ENCODE assay signal across 19 mouse cellular contexts in genomic region chr17:52880051-52880450, GRCm38 (mm10).
DNase-seq lines count a peak whose midpoint lies in the region; ATAC-seq and TF ChIP-seq lines count a peak whose summit lies in the region.
"Had no signal": no experiment of that assay in that cellular context is flagged by ENCODE, and none has a peak within 500 bp of the region (broad histone marks: within the 10 kb centered on the region; RNA-seq: fewer than 3 reads in every experiment).

No protein-coding gene starts in this region.

- H3K9me3 ChIP-seq in forebrain, embryonic 15.5 days = no peaks in the 10 kb centered on the region
- no peaks in the 10 kb centered on the region for H3K9me3 ChIP-seq in forebrain, embryonic 12.5 days
- H3K9me3 ChIP-seq in forebrain, postnatal 0 days (ENCODE audit: low read length) = no peaks in the 10 kb centered on the region
- H3K9me3 ChIP-seq in hindbrain, embryonic 11.5 days (ENCODE audit: control insufficient read depth, low read length) = no peaks in the 10 kb centered on the region
- no peaks in the 10 kb centered on the region for H3K9me3 ChIP-seq in hindbrain, embryonic 10.5 days
- H3K9me3 ChIP-seq: heart, embryonic 15.5 days; kidney, embryonic 15.5 days; liver, embryonic 12.5 days; neural tube, embryonic 12.5 days had no signal

- no peak overlapping the region for H3K27ac ChIP-seq in forebrain, embryonic 15.5 days (replicated peaks)
- H3K27ac ChIP-seq in forebrain, embryonic 12.5 days = no peak overlapping the region
- H3K27ac ChIP-seq in forebrain, postnatal 0 days (ENCODE audit: low read depth, low read length) = no peak overlapping the region
- H3K27ac ChIP-seq in hindbrain, embryonic 11.5 days (ENCODE audit: low read depth, low read length) = no peak overlapping the region
- no peak overlapping the region for H3K27ac ChIP-seq in hindbrain, embryonic 10.5 days
- H3K27ac ChIP-seq: heart, embryonic 15.5 days; kidney, embryonic 15.5 days; liver, embryonic 12.5 days; macrophage; neural tube, embryonic 12.5 days had no signal

- intact Hi-C loops in left cerebral cortex, postnatal 25 days (cut with DNase I) = loop anchor here (2.0 to 10.0 kb wide), 2 partner anchors 41 to 275 kb away; partner anchors contain the start of gene Kcnh8

- no peak for TF ChIP-seq CTCF in forebrain, postnatal 0 days (IDR thresholded peaks at IDR 0.05; ENCODE audit: low read depth)

- H3K27me3 ChIP-seq in forebrain, embryonic 15.5 days = no peaks in the 10 kb centered on the region
- H3K27me3 ChIP-seq in forebrain, embryonic 12.5 days = no peaks in the 10 kb centered on the region
- no peaks in the 10 kb centered on the region for H3K27me3 ChIP-seq in forebrain, postnatal 0 days (ENCODE audit: insufficient read depth, low read length)
- no peaks in the 10 kb centered on the region for H3K27me3 ChIP-seq in hindbrain, embryonic 11.5 days (ENCODE audit: control insufficient read depth, insufficient read depth, low read length)
- no peaks in the 10 kb centered on the region for H3K27me3 ChIP-seq in hindbrain, embryonic 10.5 days (ENCODE audit: insufficient read depth, poor library complexity, severe bottlenecking)
- H3K27me3 ChIP-seq: heart, embryonic 15.5 days; kidney, embryonic 15.5 days; liver, embryonic 12.5 days; neural tube, embryonic 12.5 days had no signal

- ATAC-seq in forebrain, embryonic 15.5 days (replicated peaks) = peak; percentile 72
- no peak for ATAC-seq in forebrain, embryonic 12.5 days (ENCODE audit: low FRiP score)
- peak; percentile 93 for ATAC-seq in forebrain, postnatal 0 days
- no peak for ATAC-seq in hindbrain, embryonic 11.5 days (ENCODE audit: low FRiP score)
- ATAC-seq: liver, embryonic 12.5 days; midbrain, embryonic 16.5 days had no signal

- H3K4me3 ChIP-seq in forebrain, embryonic 15.5 days = no peak overlapping the region
- H3K4me3 ChIP-seq in forebrain, embryonic 12.5 days (replicated peaks) = no peak overlapping the region
- no peak overlapping the region for H3K4me3 ChIP-seq in forebrain, postnatal 0 days (ENCODE audit: low read depth, low read length)
- no peak overlapping the region for H3K4me3 ChIP-seq in hindbrain, embryonic 11.5 days (ENCODE audit: low read depth, low read length)
- H3K4me3 ChIP-seq in hindbrain, embryonic 10.5 days = no peak overlapping the region
- H3K4me3 ChIP-seq: erythroblast, embryonic 14.5 days; heart, embryonic 15.5 days; kidney, embryonic 15.5 days; liver, embryonic 12.5 days; neural tube, embryonic 12.5 days had no signal

- no peaks in the 10 kb centered on the region for H3K36me3 ChIP-seq in forebrain, embryonic 15.5 days
- H3K36me3 ChIP-seq in forebrain, embryonic 12.5 days (replicated peaks) = no peaks in the 10 kb centered on the region
- no peaks in the 10 kb centered on the region for H3K36me3 ChIP-seq in forebrain, postnatal 0 days (ENCODE audit: insufficient read depth)
- H3K36me3 ChIP-seq in hindbrain, embryonic 11.5 days (ENCODE audit: control insufficient read depth, insufficient read depth, low read length) = no peaks in the 10 kb centered on the region
- H3K36me3 ChIP-seq in hindbrain, embryonic 10.5 days = no peaks in the 10 kb centered on the region
- H3K36me3 ChIP-seq: G1E; heart, embryonic 15.5 days; kidney, embryonic 15.5 days; liver, embryonic 12.5 days; neural tube, embryonic 12.5 days had no signal

- H3K9ac ChIP-seq in forebrain, embryonic 15.5 days (replicated peaks) = no peak overlapping the region
- no peak overlapping the region for H3K9ac ChIP-seq in forebrain, embryonic 12.5 days
- H3K9ac ChIP-seq in forebrain, postnatal 0 days = no peak overlapping the region
- H3K9ac ChIP-seq in hindbrain, embryonic 11.5 days (ENCODE audit: low read depth, low read length) = no peak overlapping the region
- H3K9ac ChIP-seq: heart, embryonic 15.5 days; kidney, embryonic 15.5 days; liver, embryonic 12.5 days; neural tube, embryonic 12.5 days had no signal

- peak; percentile 8 for DNase-seq in cerebellum, adult 11-12 months
- DNase-seq in forebrain, postnatal 0 days = peak; percentile 63
- peak; percentile 10 to 82 for DNase-seq in left cerebral cortex, postnatal 25 days (ENCODE audit: low spot score in 2 of 2)
- DNase-seq in hindbrain, embryonic 11.5 days (ENCODE audit: low spot score) = no peak
- DNase-seq in hindbrain, embryonic 10.5 days (ENCODE audit: low spot score) = no peak
- no peak for DNase-seq in urinary bladder, adult 18-20 months (ENCODE audit: low spot score in 2 of 2)
- DNase-seq: embryo, embryonic 11 days; gastrocnemius, postnatal 36 days; thymus, postnatal 14 days had no signal

- 60% methylated on average over 2 of the region's 2 CpGs for WGBS in forebrain, embryonic 15.5 days
- WGBS in forebrain, embryonic 12.5 days = 85% methylated on average over 2 of the region's 2 CpGs
- 52% methylated on average over 2 of the region's 2 CpGs for WGBS in forebrain, postnatal 0 days
- WGBS in hindbrain, embryonic 11.5 days = 83% methylated on average over 2 of the region's 2 CpGs
- WGBS in hindbrain, embryonic 10.5 days = 87% methylated on average over 2 of the region's 2 CpGs

- no peak overlapping the region for H3K4me2 ChIP-seq in forebrain, embryonic 15.5 days (replicated peaks)
- no peak overlapping the region for H3K4me2 ChIP-seq in forebrain, embryonic 12.5 days
- no peak overlapping the region for H3K4me2 ChIP-seq in forebrain, postnatal 0 days (ENCODE audit: low read depth)
- no peak overlapping the region for H3K4me2 ChIP-seq in hindbrain, embryonic 11.5 days (replicated peaks; ENCODE audit: low read depth, low read length)
- H3K4me2 ChIP-seq: heart, embryonic 15.5 days; kidney, embryonic 15.5 days; liver, embryonic 12.5 days; neural tube, embryonic 12.5 days had no signal

- no peaks in the 10 kb centered on the region for H3K4me1 ChIP-seq in forebrain, embryonic 15.5 days
- no peaks in the 10 kb centered on the region for H3K4me1 ChIP-seq in forebrain, embryonic 12.5 days
- H3K4me1 ChIP-seq in forebrain, postnatal 0 days (ENCODE audit: insufficient read depth) = no peaks in the 10 kb centered on the region
- H3K4me1 ChIP-seq in hindbrain, embryonic 11.5 days (replicated peaks; ENCODE audit: control insufficient read depth, insufficient read depth, low read length) = no peaks in the 10 kb centered on the region
- no peaks in the 10 kb centered on the region for H3K4me1 ChIP-seq in hindbrain, embryonic 10.5 days (replicated peaks)
- H3K4me1 ChIP-seq: heart, embryonic 15.5 days; kidney, embryonic 15.5 days; liver, embryonic 12.5 days; neural tube, embryonic 12.5 days had no signal

Comparison
In these comparisons a context has a peak if more than half of its experiments do, and no peak if none do; other contexts are left out.
1. ATAC-seq: peak in forebrain, embryonic 15.5 days (single experiment) and forebrain, postnatal 0 days (single experiment); none in forebrain, embryonic 12.5 days (single experiment) and hindbrain, embryonic 11.5 days (single experiment).
2. DNase-seq: peak in cerebellum, adult 11-12 months (single experiment), forebrain, postnatal 0 days (single experiment) and left cerebral cortex, postnatal 25 days (2 of 2); none in hindbrain, embryonic 11.5 days (single experiment), hindbrain, embryonic 10.5 days (single experiment) and urinary bladder, adult 18-20 months (0 of 2).